Mouse (Mus musculus): ENCODE measurements around the gene Tmem252. TPM values are rescaled to one million over a fixed set of nuclear protein-coding genes. Genes with fewer than 3 reads are reported as not detected.

Tmem252 gene
- 0.16 and 0.32 TPM in 2 replicates for polyA plus RNA-seq (2015; fragmentation: Nextera tagmentation; extraction: Ambion mirVana)

DNA sequence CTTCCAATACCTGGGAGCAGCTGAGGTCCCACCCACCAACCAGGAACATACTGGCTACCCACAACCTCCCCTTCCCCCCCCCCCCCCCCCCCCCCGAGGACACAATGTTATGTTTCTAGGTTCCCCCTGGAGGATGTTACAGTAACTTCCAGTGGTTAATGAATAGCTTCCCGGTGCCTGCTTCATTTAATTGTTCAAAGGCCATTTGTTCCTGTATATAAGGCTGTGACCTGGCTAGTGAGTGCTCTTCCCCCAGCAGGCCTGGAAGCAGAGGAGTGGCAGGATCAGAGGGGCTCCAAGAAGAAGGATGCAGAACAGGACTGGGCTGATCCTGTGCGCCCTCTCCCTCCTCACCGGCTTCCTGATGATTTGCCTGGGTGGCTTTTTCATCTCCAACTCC is at the start of gene Tmem252:
Tmem252 (plus strand) TSS at position 247 of the 400 bp plus-strand sequence.

Other genes starting within 250 kb of the Tmem252 start
- gene Fam122a, start 196.7 kb upstream of the Tmem252 start, polyA plus RNA-seq (2015; fragmentation: Nextera tagmentation; extraction: Ambion mirVana) = 42.6 and 43.6 TPM in 2 replicates
- gene Pip5k1b, start 118.1 kb upstream of the Tmem252 start, polyA plus RNA-seq (2015; fragmentation: Nextera tagmentation; extraction: Ambion mirVana) = 8.3 and 10.2 TPM in 2 replicates
- 0.26 and 0.46 TPM in 2 replicates for gene Pgm5, start 187.8 kb downstream of the Tmem252 start, polyA plus RNA-seq (2015; fragmentation: Nextera tagmentation; extraction: Ambion mirVana)
- 125 and 129 TPM in 2 replicates for gene Gm10053, start 201.7 kb downstream of the Tmem252 start, polyA plus RNA-seq (2015; fragmentation: Nextera tagmentation; extraction: Ambion mirVana)
- 2.3 and 2.7 TPM in 2 replicates for gene Foxd4, start 227.2 kb downstream of the Tmem252 start, polyA plus RNA-seq (2015; fragmentation: Nextera tagmentation; extraction: Ambion mirVana)

Data from spleen, postnatal 0 days (tissue).